Mouse (Mus musculus) A20 (cell line): Measurements from ENCODE around the gene Abhd13.

Experiments used
- DNase-seq: peaks from one replicate; pipeline ENCODE4 v3.0.0-alpha.2; 2011; ENCODE audit warnings: low read depth, low spot score

Gene Abhd13

DNA sequence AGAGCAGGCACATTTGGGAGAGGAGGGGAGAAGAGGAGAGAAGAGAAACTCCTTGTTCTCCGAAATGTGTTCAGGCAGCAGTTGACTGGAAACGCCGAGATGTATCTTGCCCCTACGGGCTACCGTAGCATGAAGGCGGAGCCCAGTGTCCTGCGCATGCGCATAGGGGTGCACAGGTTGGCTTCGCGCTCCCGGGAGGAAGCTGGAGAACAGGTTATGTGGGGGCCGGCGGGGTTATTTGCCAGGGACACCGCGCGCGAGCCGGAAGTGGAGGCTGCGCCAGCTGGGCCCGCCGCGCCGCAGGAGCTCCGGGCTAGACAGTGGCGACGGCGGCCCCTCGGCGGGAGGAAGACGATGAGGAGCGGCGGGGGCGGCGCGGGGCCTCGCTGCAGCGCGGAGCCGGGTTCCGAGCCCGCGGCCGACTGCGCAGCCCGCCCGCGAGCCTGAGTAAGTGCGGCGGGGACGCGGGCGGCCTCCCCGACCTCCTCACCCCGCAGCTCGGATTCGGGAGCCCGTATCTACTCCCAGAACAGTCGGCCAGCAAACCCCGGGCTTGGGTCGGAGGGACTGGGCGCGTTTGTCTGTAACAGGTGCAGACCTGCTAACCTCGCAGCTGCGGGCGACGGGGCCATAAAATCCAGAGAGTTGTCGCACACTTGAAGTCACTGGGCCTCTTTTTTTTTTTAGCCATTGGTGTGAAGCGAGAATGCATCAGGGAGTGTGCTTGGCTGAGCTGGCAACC is at the start of gene Abhd13, which contains the start of gene Lig4:
Gene Abhd13, plus strand, starts transcription at position 135 of the 742 bp plus-strand sequence.
Gene Lig4, minus strand, starts transcription at position 114 of the 742 bp plus-strand sequence.
- peak; percentile 97 for DNase-seq

- no peak for DNase-seq
Measured at GRCm38 (mm10) chr8:9929746-9930445, 47.6 kb upstream of the Abhd13 start.

GRCm38 (mm10) chr8:9932711-9933110 is 44.8 kb upstream of the Abhd13 start:
- no peak for DNase-seq

DNA sequence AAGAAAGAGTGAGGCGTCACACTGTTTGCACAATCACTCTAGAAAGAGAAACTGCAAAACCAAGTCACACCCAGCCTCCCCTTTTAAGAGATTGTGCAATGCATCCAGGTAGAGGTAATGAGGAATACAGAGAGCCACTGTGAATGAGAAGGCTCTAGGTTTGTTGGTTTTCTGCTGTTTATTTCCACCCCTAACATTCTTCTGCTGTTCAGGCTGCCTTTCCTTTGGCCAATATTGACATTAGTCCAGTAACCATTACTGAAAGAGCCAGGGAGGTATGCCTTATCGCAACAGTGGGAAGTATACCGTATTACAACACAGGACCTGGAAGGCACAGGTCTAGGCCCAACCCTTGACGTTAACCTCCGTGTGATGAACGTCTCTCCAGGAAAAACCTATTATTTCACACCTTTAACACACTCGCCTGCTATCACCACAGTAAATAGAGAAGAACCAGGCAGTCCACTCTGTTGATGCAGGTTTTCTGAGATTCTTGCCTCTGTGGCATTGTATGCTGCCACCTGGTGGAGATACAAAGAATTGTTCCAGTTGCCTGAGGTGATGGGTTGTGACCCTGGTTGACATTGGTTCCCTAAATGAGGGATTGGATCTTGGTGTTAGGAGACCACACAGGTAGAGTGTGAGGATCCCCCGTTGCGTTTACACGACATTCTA is 42.5 kb upstream of the Abhd13 start:
- peak; percentile 52 for DNase-seq

DNA sequence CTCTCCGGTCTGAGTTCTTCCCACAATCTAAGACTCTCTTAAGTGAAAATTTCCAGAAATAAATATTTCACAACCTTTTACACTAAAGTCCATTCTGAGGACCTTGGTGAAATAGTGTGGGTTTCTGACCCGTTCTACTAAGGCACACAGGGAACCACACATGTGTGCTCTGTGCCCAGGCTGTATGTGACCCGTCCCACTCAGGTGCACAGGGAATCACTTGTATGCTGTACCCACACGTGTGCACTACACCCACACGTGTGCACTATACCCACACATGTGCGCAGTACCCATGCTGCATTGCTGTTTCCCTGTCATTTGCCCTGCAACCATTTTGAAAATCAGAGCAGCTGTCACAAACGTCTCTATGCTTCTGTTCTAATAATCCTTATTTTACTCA is 41.9 kb upstream of the Abhd13 start:
- DNase-seq = no peak

GRCm38 (mm10) chr8:9949134-9949890 is 28.2 kb upstream of the Abhd13 start:
- DNase-seq = no peak

DNA sequence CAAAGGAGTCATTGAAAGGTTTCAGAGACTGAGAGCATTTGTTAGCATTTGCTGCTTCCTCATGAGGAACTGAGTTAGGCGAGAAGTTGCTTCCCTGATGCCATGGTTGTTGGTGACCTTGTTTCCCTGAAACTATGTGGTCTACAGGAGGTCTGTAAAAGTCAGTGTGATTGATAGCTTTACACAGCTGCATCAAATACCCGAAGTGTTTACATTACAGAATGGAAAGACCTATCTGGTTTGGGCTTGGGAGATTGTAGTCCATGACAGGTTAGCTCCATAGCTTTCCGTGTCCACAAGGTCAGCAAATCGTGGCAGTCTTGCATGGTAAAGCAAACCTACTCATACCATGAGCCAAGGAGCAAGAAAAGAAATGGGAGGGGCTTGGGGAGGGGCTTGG is 19.2 kb upstream of the Abhd13 start:
- no peak for DNase-seq

- DNase-seq = no peak
Measured at GRCm38 (mm10) chr8:9959919-9960318, 17.6 kb upstream of the Abhd13 start.

DNA sequence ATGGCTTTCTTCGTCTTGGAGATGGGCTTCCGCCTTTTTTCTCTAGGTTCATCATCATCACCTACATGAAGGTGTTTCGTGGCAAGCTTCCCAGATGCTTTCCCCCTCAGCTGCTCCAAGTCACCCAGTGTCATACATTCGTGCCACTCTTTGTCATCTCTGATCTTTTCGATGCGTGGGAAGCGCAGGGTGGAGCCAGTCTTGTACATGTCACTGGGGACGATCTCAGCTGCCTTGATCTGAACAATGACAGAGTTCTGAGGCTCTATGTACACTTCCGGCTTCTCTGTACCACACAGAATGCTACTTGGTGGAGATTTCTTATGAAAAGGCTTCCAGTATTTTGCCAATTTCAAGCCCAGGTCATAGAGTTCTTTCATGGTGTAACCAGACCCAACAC is 5.6 kb upstream of the Abhd13 start:
- DNase-seq = no peak

DNA sequence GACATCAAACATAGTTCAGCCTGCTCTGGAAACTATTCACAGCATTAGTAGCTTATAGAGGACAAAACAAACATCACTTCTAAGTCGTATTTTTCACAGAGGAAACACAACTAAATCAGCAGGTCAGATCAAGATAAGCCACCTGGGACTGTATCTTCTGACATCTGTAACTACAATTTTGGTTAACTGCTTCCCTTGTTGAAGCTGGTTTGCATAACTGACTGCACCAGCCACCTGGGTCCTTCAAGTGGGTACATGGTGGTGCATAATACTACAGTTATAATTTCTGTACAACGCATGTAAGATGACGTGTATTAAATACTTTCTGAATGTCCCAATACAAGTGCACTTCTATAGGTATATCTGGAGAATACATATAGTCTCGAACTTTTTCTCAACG is 2.2 kb upstream of the Abhd13 start:
- DNase-seq = peak; percentile 77

DNA sequence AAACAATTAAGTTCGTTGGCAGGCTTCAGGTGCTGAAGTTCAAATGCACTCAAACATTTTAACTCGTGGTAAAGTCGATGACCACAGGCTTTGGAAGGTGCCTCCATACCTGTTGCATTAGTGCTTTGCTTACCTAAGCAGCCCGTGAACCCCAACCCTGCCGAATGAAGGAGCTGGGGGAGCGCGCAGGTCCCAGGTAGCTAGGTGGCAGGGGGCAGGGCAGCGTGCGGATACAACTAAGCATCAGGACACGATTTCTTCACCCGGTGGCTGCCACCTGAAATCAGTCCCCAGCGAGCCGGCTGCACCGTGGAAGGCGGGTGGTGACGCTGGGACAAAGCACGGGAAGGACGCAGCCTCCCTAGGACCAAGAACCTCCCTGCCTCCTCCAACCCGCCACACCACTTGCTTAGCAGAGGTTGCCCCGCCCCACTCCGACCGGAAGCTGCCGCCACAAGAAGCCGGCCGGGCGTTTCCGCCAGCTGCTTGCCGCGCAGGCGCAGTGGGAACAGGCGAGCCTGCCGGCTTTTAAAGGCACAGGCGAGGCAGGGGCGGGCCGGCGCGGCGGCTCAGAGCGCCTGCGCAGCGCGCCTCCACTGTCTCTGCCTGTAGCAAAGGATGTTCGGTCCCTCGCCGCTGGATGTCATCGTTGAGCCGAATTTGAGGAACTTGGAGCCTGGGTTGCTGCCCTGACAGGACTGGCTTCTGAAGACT is 1.5 kb upstream of the Abhd13 start:
- DNase-seq = peak; percentile 98

DNA sequence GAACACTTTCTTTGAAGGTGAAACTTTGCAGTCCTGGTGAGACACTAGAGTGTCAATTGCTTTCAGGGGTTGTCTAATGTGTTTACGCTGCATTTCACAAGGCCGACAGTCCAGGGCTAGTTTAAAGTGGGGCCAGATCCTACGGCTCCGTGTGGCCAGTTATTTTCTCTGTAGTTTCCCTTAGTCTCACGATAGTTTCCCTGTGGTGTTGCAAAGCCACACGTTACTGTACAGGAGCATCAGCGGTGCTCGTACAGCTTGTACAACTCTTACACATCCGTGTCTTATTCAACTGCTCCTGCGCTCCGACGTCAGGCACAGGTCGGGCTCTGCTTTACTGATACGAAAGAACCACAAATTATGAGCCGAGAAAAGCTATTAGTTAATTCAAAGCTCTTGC is 491 bp upstream of the Abhd13 start:
- DNase-seq = peak; percentile 78

- DNase-seq = no peak
Measured at GRCm38 (mm10) chr8:9978475-9979230, 1.1 kb downstream of the Abhd13 start.

GRCm38 (mm10) chr8:9979746-9980145 is 2.2 kb downstream of the Abhd13 start:
- no peak for DNase-seq

DNA sequence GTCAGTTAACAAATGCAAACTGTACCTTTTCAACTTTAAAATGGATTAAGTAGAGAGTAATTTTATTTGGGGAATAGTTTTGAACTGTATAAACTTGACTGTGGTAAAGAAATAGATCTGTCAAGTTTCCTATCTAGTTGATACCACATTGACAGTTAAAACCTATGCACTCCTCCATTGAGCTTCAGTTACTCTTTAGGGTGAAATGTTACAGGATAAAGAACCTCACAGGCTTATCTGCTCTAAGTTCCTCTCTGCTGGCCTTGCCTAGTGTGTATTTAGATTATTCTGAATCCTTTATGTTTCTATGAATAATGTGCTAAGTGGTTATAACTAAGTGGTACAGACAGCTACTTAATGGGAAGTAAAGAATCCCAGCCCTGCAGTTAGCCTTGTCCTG is 2.7 kb downstream of the Abhd13 start:
- no peak for DNase-seq

- no peak for DNase-seq
Measured at GRCm38 (mm10) chr8:10004115-10004514, 26.6 kb downstream of the Abhd13 start.

DNA sequence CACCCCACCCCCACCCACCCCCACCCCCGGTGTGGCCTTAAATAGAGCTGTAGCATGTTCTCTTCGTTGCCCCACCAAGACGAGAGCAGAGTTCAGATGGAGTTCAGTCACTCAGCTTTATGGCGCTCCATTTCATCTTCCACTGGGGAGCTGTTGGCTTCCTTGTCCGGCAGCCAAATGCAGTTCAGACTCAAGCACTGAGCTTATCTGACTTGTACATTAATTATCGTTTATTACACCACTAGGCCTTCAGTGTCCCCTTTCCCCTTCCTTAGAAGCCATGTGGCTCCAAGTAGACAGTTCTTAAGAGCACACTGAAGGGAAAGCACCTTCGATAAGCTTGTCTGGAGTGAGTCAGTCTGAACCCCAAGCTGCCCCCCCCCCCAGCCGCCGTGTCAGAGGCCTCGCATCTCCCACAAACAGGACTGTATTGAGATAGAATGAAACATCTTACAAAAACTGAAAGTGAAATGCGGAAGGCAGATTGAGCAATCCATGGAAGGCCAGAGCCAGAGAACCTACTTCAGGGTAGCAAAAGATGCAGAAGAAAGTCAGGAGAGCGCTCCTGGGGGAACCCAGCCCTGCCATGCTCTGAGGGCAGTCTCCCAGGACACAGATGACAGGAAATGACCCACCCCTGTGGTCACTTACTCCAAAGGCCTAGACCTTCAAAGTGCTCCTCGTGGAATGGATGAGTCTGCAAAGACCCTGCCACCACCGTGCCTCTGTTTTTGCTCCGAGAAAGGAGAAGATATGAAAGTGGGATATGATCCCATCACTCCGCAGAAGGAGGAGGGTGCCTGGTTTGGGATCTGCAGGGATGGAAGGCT is 28.9 kb downstream of the Abhd13 start, which contains the start of gene Tnfsf13b:
Gene Tnfsf13b, plus strand, starts transcription at position 312 of the 830 bp plus-strand sequence.
- peak; percentile 84 for DNase-seq

DNA sequence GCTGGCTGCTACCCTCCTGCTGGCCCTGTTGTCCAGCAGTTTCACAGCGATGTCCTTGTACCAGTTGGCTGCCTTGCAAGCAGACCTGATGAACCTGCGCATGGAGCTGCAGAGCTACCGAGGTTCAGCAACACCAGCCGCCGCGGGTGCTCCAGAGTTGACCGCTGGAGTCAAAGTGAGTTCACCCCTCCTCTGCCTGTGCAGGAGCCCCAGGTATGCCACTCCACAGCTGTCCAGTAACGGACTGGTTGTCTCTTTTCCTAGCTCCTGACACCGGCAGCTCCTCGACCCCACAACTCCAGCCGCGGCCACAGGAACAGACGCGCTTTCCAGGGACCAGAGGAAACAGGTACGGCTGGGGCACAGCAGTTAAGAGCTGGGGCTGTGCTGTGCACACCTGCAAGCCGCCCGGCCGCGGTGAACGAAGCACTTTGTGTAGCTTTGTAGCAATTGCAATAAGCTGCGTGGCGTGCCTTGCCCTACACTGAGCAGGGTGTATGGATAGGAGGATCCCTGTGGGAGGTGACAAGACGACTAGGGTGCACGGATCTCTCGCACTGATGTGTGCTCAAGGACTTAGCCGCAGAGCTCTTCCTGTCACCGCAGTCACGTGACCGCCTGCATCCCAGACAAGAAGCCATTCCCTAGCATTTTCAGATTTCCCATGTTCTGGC is 29.6 kb downstream of the Abhd13 start:
- DNase-seq = peak; percentile 52

- no peak for DNase-seq
Measured at GRCm38 (mm10) chr8:10007660-10008028, 30.1 kb downstream of the Abhd13 start.
